Mouse (Mus musculus) forelimb bud, embryonic 11.5 days (tissue): ENCODE measurements around the gene Rfx6.

Source experiments
- DNase-seq: peaks from one replicate; pipeline ENCODE4 v3.0.0-alpha.2; 2012; ENCODE audit warnings: low read depth, low spot score

Gene Rfx6

GRCm38 (mm10) chr10:51677548-51678250 is at the start of gene Rfx6:
Gene Rfx6 (plus strand): TSS chr10:51677756.
- DNase-seq: peak; percentile 24

GRCm38 (mm10) chr10:51631411-51632136 is 46.0 kb upstream of the Rfx6 start, which contains the start of gene Gprc6a:
Gene Gprc6a (minus strand): TSS chr10:51631461.
- DNase-seq: no peak

- DNase-seq: no peak
Measured at GRCm38 (mm10) chr10:51649506-51650221, 27.9 kb upstream of the Rfx6 start.

- DNase-seq: no peak
Measured at GRCm38 (mm10) chr10:51657324-51657723, 20.2 kb upstream of the Rfx6 start.

GRCm38 (mm10) chr10:51669334-51669733 is 8.2 kb upstream of the Rfx6 start:
- DNase-seq: no peak

GRCm38 (mm10) chr10:51671583-51671982 is 6.0 kb upstream of the Rfx6 start:
- no peak for DNase-seq

DNA sequence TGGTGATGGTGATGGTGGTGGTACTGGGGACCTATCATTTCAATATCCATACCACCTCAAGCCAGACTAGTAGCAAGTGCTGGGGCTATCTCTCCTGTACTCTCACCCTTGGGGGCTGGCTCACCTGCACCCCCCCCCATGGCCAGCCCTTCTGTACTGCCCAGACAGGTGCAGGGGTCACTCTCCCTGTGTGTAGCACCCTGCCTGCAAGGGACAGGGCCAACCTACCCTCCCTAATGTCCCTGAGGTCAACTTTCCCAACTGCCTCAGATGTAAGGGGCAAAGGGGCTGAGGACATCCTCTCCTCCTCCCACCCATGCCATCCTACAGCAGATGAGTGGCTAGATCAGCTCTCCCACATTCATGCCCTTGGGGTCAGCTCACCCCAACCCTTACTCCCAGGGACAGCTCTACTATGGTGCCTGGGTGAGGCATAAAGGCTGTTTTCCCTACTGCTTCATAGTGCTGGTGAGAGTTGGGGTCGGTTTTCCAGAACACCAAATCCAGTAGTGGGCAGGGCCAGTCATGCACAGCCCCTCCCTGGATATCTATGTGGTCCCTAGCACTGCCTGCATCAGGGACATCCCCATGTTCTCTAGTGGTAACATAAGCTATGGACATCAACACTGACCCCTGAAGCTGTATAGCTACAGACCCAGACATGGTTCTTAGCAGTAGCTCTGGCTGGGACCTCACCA is 5.3 kb upstream of the Rfx6 start:
- DNase-seq: no peak

DNA sequence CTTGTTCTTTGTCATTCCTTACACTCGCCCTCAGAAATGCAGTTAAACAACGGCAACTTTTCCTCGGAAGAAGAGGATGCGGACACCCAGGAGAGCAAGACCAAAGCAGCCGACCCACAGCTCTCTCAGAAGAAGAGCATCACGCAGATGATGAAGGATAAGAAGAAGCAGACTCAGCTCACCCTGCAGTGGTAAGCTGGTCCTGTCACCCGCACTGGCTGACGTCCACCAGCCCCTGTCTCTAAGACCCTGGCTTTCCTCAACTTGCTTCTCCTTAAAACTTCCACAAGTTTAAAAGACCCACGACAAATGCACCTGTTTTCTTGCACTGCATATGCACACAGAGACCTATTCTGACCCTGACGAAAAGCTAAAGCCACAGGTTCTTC is 689 bp downstream of the Rfx6 start:
- no peak for DNase-seq

DNA sequence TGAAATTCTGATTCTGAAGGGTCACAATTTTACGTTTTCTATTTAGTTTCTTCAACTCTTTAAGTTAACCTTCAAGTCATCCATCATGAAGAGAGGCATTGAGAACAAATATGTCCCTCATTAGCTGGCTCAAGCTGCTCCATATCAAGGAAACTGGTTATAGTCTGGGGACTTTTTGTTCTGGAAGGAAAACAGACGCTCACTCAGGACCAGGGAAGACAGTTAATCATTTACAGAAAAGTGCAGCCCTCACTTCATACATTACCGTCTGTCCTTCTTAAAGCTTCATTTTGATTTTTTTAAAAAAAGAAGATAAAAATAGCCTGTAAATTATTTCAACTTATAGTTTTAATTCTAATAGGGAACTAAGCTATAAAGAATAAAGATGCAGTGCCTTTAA is 43.3 kb downstream of the Rfx6 start:
- peak; percentile 14 for DNase-seq

GRCm38 (mm10) chr10:51761436-51761835 is 83.9 kb downstream of the Rfx6 start:
- no peak for DNase-seq

- DNase-seq: no peak
Measured at GRCm38 (mm10) chr10:51763241-51763640, 85.7 kb downstream of the Rfx6 start.

DNA sequence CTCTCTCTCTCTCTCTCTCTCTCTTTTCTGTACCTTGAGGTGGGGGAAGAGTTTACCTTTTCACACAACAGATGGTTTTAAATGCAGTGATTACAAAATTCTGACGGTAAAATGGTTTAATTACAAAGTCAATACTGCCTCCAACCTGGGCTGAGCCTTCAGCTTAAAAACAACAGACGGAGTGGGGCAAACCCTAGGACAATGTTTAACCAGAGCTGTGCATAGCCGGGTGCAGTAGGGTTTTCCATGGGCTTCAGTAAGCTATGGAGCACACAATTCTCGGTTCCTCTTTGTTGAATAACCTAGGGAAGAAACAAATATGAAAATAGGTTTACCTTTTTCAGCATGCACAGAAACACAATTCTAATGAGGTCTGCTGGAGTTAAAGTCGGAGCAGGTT is 90.9 kb downstream of the Rfx6 start:
- DNase-seq: no peak

DNA sequence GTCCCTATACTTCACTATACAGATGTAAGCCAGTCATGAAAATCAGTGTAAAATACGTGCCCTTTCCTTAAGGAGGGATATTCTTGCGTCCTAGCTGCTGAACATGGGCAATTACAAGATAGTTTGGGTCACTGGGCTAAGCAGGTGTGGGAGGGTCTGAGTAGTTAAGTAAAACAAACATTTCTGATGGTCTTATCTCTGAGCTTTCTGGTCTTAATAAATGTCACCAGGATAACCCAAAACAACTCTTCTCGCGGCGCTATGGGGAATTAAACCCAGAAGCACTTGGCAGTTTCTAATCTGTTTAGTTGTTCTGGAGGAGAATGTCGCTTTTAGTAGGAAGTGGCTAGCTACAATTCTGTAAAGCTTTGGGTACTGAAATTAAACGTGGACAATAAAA is 91.7 kb downstream of the Rfx6 start:
- no peak for DNase-seq

DNA sequence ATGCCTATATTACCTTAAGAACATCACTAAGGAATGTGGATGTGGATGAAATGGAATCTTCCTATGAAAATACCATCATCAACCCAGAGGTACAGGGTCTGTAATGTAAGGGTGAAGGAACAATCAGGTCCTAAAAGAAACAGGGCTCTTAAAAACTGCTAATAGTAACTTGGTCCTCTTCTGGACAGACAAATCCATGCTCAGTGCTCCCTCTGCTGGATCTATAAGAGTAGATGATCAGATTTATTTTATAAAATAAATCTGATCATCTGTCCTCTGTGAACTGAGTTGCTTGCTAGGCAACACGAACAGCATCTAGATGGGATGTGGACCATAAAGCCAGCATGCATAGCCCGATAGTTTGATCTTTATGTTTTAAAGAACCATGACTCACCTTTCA is 102.1 kb downstream of the Rfx6 start:
- DNase-seq: peak; percentile 3
